Comparison of ENCODE assay signal across 22 mouse cellular contexts in the genomic region with DNA sequence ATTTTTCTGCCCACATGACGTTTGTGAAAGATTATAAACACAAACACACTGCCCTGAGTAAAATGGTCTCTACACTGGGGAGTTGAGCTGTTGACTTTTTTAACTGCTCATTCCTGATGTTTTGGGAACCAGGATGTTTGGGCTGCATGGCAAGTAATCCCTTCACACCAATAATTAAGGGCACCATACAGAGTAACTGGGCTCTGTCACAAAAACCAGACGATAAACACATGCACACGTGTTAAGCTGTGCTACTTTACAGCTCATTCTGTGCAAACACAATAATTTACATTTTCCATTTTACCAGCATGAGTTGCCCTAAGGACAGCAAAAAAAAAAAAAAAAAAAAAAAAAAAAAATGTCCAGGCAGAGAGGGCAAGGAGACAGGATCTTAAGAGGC.
DNase-seq lines count a peak whose midpoint lies in the region; ATAC-seq and TF ChIP-seq lines count a peak whose summit lies in the region.
"Had no signal": no experiment of that assay in that cellular context is flagged by ENCODE, and none has a peak within 500 bp of the region (broad histone marks: within the 10 kb centered on the region; RNA-seq: fewer than 3 reads in every experiment).

No protein-coding gene starts in this region.

- no peak overlapping the region for H3K4me2 ChIP-seq in forebrain, embryonic 16.5 days (ENCODE audit: low read length)
- no peak overlapping the region for H3K4me2 ChIP-seq in forebrain, postnatal 0 days (ENCODE audit: low read depth)
- no peak overlapping the region for H3K4me2 ChIP-seq in limb, embryonic 13.5 days (replicated peaks)
- H3K4me2 ChIP-seq: embryonic facial prominence, embryonic 13.5 days; heart, embryonic 13.5 days; hindbrain, embryonic 12.5 days had no signal

- in situ Hi-C loops in ES-E14 (cut with MboI; ENCODE audit: low sequenced_read_pairs in 2 of 2, unreplicated experiment in 2 of 2) = no loop called here

- TF ChIP-seq CTCF in forebrain, postnatal 0 days (IDR thresholded peaks at IDR 0.05; ENCODE audit: low read depth) = no peak
- no peak for TF ChIP-seq CTCF in MEL (IDR thresholded peaks at IDR 0.05 in 2 of 3, conservative IDR thresholded peaks at IDR 0.05 in 1 of 3; ENCODE audit: control insufficient read depth in 1 of 3, insufficient read depth in 1 of 3, low read depth in 2 of 3, low read length in 3 of 3, poor library complexity in 1 of 3, severe bottlenecking in 1 of 3)
- TF ChIP-seq CTCF in layer of hippocampus, adult 2 months (conservative IDR thresholded peaks at IDR 0.05) = no peak

- H3K79me2 ChIP-seq in MEL (ENCODE audit: control insufficient read depth, insufficient read depth, low read length, poor library complexity) = no peaks in the 10 kb centered on the region

- DNase-seq in forebrain, postnatal 0 days = no peak
- DNase-seq in ES-E14 (ENCODE audit: low read depth, low spot score) (no peak), MEL (ENCODE audit: low read depth, low spot score) (no peak)
- no peak for DNase-seq in layer of hippocampus, adult 2 months (ENCODE audit: low spot score in 2 of 2)
- DNase-seq: adrenal gland, postnatal 14 days; cerebellum, adult 18-20 months; cerebellum, adult 9-11 months; cerebellum, postnatal 36 days; gastrocnemius, postnatal 36 days; heart, adult 11 months; heart, postnatal 4 days had no signal

- no peak overlapping the region for H3K9ac ChIP-seq in forebrain, embryonic 16.5 days (replicated peaks; ENCODE audit: low read depth, low read length)
- no peak overlapping the region for H3K9ac ChIP-seq in forebrain, postnatal 0 days
- H3K9ac ChIP-seq in ES-E14 (ENCODE audit: insufficient read depth, low read depth, low read length, poor library complexity, severe bottlenecking) (no peak overlapping the region), MEL (ENCODE audit: control insufficient read depth, low read depth, low read length, poor library complexity, severe bottlenecking) (no peak overlapping the region)
- H3K9ac ChIP-seq in limb, embryonic 13.5 days = no peak overlapping the region
- H3K9ac ChIP-seq: embryonic facial prominence, embryonic 13.5 days; heart, embryonic 13.5 days; hindbrain, embryonic 12.5 days had no signal

- peak; percentile 63 for ATAC-seq in forebrain, embryonic 16.5 days
- ATAC-seq in forebrain, postnatal 0 days = no peak
- peak; percentile 75 for ATAC-seq in limb, embryonic 13.5 days (ENCODE audit: low FRiP score, low read depth)
- ATAC-seq: activated CD4-positive, CD25-positive, alpha-beta regulatory T cell, adult 4 months; hindbrain, embryonic 16.5 days; inflammation-experienced regulatory T-cells, adult 6 months; intestine, postnatal 0 days; Patski had no signal

- TF ChIP-seq RAD21 in MEL (IDR thresholded peaks at IDR 0.05; ENCODE audit: low read depth, low read length) = no peak

- no peak overlapping the region for H3K27ac ChIP-seq in forebrain, embryonic 16.5 days (ENCODE audit: low read length)
- no peak overlapping the region for H3K27ac ChIP-seq in forebrain, postnatal 0 days (ENCODE audit: low read depth, low read length)
- H3K27ac ChIP-seq in ES-E14 (ENCODE audit: insufficient read depth, low read depth, low read length, poor library complexity, severe bottlenecking) (no peak overlapping the region), MEL (ENCODE audit: control insufficient read depth, low read depth, low read length) (no peak overlapping the region)
- no peak overlapping the region for H3K27ac ChIP-seq in limb, embryonic 13.5 days
- no peak overlapping the region for H3K27ac ChIP-seq in layer of hippocampus, adult 2 months
- H3K27ac ChIP-seq: embryonic facial prominence, embryonic 13.5 days; heart, embryonic 13.5 days; hindbrain, embryonic 12.5 days had no signal

- 21% methylated on average over 3 of the region's 3 CpGs for WGBS in forebrain, embryonic 16.5 days
- WGBS in forebrain, postnatal 0 days = 20% methylated on average over 3 of the region's 3 CpGs
- WGBS in limb, embryonic 13.5 days = 14% methylated on average over 3 of the region's 3 CpGs

- no peaks in the 10 kb centered on the region for H3K9me3 ChIP-seq in forebrain, embryonic 16.5 days (ENCODE audit: control insufficient read depth, low read length)
- H3K9me3 ChIP-seq in forebrain, postnatal 0 days (ENCODE audit: low read length) = no peaks in the 10 kb centered on the region
- H3K9me3 ChIP-seq in ES-E14 (ENCODE audit: control insufficient read depth, insufficient read depth, low read depth, low read length) (no peaks in the 10 kb centered on the region), MEL (replicated peaks; ENCODE audit: insufficient read depth, low read length) (no peaks in the 10 kb centered on the region)
- H3K9me3 ChIP-seq in limb, embryonic 13.5 days = no peaks in the 10 kb centered on the region
- H3K9me3 ChIP-seq: embryonic facial prominence, embryonic 13.5 days; G1E; heart, embryonic 13.5 days; hindbrain, embryonic 12.5 days had no signal

- 0 out of 2 replicates have a peak, but pooled peaks cover 2% of the 10 kb centered on the region for H3K4me1 ChIP-seq in forebrain, embryonic 16.5 days (replicated peaks; ENCODE audit: control insufficient read depth, insufficient read depth, low read length)
- no peaks in the 10 kb centered on the region for H3K4me1 ChIP-seq in forebrain, postnatal 0 days (ENCODE audit: insufficient read depth)
- H3K4me1 ChIP-seq in ES-E14 (ENCODE audit: control insufficient read depth in 2 of 2, insufficient read depth in 2 of 2, low read length in 2 of 2, poor library complexity in 1 of 2) = no peaks in the 10 kb centered on the region
- H3K4me1 ChIP-seq in MEL (ENCODE audit: control insufficient read depth in 1 of 2, insufficient read depth in 2 of 2, low read length in 2 of 2) = no peaks in the 10 kb centered on the region
- H3K4me1 ChIP-seq in limb, embryonic 13.5 days = 0 out of 2 replicates have a peak, but pooled peaks cover 10% of the 10 kb centered on the region
- H3K4me1 ChIP-seq: embryonic facial prominence, embryonic 13.5 days; heart, embryonic 13.5 days; hindbrain, embryonic 12.5 days had no signal

- no peaks in the 10 kb centered on the region for H3K27me3 ChIP-seq in forebrain, embryonic 16.5 days (replicated peaks; ENCODE audit: control insufficient read depth, insufficient read depth, low read length)
- H3K27me3 ChIP-seq in forebrain, postnatal 0 days (ENCODE audit: insufficient read depth, low read length) = no peaks in the 10 kb centered on the region
- no peaks in the 10 kb centered on the region for H3K27me3 ChIP-seq in MEL (ENCODE audit: control insufficient read depth in 1 of 2, insufficient read depth in 2 of 2, low read length in 2 of 2)
- H3K27me3 ChIP-seq in limb, embryonic 13.5 days = peaks cover 14% of the 10 kb centered on the region
- H3K27me3 ChIP-seq: embryonic facial prominence, embryonic 13.5 days; heart, embryonic 13.5 days; hindbrain, embryonic 12.5 days had no signal

- no peak for TF ChIP-seq POLR2A in MEL (IDR thresholded peaks at IDR 0.05; ENCODE audit: control insufficient read depth in 1 of 2, insufficient read depth in 1 of 2, low read depth in 1 of 2, low read length in 2 of 2, poor library complexity in 1 of 2)

- peaks cover 7% of the 10 kb centered on the region; the same call in 1 of the 2 replicates for H3K36me3 ChIP-seq in forebrain, embryonic 16.5 days (ENCODE audit: control insufficient read depth, insufficient read depth)
- H3K36me3 ChIP-seq in forebrain, postnatal 0 days (ENCODE audit: insufficient read depth) = peaks cover 15% of the 10 kb centered on the region; the same call in 1 of the 2 replicates
- H3K36me3 ChIP-seq in ES-E14 (ENCODE audit: control insufficient read depth, insufficient read depth, low read length, poor library complexity, severe bottlenecking) = no peaks in the 10 kb centered on the region
- H3K36me3 ChIP-seq in MEL (ENCODE audit: control insufficient read depth in 1 of 2, insufficient read depth in 2 of 2, low read length in 2 of 2) = no peaks in the 10 kb centered on the region
- H3K36me3 ChIP-seq in limb, embryonic 13.5 days = no peaks in the 10 kb centered on the region
- H3K36me3 ChIP-seq: embryonic facial prominence, embryonic 13.5 days; G1E; hindbrain, embryonic 12.5 days had no signal

- no peak overlapping the region for H3K4me3 ChIP-seq in forebrain, embryonic 16.5 days (replicated peaks; ENCODE audit: low read length)
- H3K4me3 ChIP-seq in forebrain, postnatal 0 days (ENCODE audit: low read depth, low read length) = no peak overlapping the region
- H3K4me3 ChIP-seq in ES-E14 (ENCODE audit: insufficient read depth in 1 of 2, low read depth in 1 of 2, low read length in 2 of 2, poor library complexity in 1 of 2, severe bottlenecking in 1 of 2) = no peak overlapping the region
- no peak overlapping the region for H3K4me3 ChIP-seq in MEL (ENCODE audit: control insufficient read depth in 1 of 2, insufficient read depth in 1 of 2, low read depth in 2 of 2, low read length in 2 of 2)
- no peak overlapping the region for H3K4me3 ChIP-seq in limb, embryonic 13.5 days
- H3K4me3 ChIP-seq in layer of hippocampus, adult 2 months = no peak overlapping the region
- H3K4me3 ChIP-seq: embryonic facial prominence, embryonic 13.5 days; heart, embryonic 13.5 days; hindbrain, embryonic 12.5 days had no signal

- no peak for TF ChIP-seq EP300 in MEL (IDR thresholded peaks at IDR 0.05; ENCODE audit: low read depth in 1 of 2, low read length in 2 of 2)

TF ChIP-seq in ES-E14, 5 proteins besides CTCF, POLR2A, EP300 and RAD21:
- 0 out of 2 replicates have a peak, but pooled peaks have one; percentile 19 for TF ChIP-seq ZNF384 (IDR thresholded peaks at IDR 0.05; ENCODE audit: low read depth, low read length)
- TF ChIP-seq MAFK (IDR thresholded peaks at IDR 0.05; ENCODE audit: insufficient read depth, low read depth, low read length) = no peak
TF ChIP-seq in ES-E14: peak in this region for 1.

TF ChIP-seq in MEL, 35 proteins besides CTCF, POLR2A, EP300 and RAD21:
- TF ChIP-seq ETS1 (IDR thresholded peaks at IDR 0.05; ENCODE audit: low read depth, low read length) (no peak), ZNF384 (IDR thresholded peaks at IDR 0.05; ENCODE audit: low read depth, low read length) (peak; percentile 45; the same call in 1 of the 2 replicates)
TF ChIP-seq in MEL: peak in this region for 1.
